Mouse (Mus musculus): Measurements from ENCODE around the gene Cox8b. TPM values are rescaled to one million over a fixed set of nuclear protein-coding genes. Genes with fewer than 3 reads are reported as not detected.

Gene Cox8b
- polyA plus RNA-seq, 1 experiment from 2014 or later = not detected

DNA sequence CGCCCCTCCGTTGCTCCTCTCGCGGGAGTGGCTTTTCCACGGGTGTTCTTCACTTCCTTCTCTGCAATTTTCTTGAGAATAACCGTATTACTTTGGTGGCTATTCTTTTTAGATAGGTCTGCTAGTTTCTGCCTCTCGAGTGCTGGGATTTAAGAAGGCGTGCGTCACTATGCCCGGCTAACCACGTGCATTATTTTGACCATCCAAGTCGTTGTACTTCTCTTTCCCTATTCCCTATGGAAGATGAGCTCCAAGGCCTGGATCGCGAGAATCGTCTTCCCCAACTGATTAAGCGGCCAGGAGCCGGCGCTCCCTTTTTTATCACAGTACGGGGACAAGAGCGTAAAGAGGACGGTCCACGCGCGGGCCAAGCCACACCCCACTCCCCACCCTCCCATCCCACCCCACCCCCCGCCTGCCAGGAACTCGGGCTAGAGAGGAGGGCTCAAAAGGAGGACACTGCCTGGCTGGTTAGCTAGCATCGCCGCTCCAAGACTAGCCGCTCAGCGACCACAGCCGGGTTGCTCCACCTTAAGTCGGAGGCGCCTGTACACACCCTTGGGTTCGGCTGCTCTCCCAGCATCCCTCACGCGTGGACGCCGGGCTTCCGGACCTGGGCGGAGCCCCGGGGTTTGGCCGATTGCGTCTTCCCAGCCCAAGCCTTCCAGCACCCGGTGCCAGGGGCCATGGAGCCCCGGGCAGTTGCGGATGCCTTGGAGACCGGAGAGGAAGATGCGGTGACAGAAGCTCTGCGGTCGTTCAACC, 43.3 kb downstream of the Cox8b start, which contains the start of gene Ric8a:
Ric8a (plus strand) TSS at position 173 of the 765 bp plus-strand sequence.
- H3K4me2 ChIP-seq = peak within 1 kb of the TSS; percentile 96
- H3K4me3 ChIP-seq = peak within 1 kb of the TSS; percentile 57
- peaks cover 42% of the 10 kb centered on the region for H3K4me1 ChIP-seq
- WGBS = under 1% methylated on average over 50 of the region's 50 CpGs
- ATAC-seq (replicated peaks) = peak; percentile 85
- H3K27ac ChIP-seq = peak within 1 kb of the TSS; percentile 82
- no peaks in the 10 kb centered on the region for H3K9me3 ChIP-seq
- H3K27me3 ChIP-seq (replicated peaks) = no peaks in the 10 kb centered on the region
- peaks cover 33% of the 10 kb centered on the region for H3K36me3 ChIP-seq (replicated peaks)
- peak within 1 kb of the TSS; percentile 62 for H3K9ac ChIP-seq

DNA sequence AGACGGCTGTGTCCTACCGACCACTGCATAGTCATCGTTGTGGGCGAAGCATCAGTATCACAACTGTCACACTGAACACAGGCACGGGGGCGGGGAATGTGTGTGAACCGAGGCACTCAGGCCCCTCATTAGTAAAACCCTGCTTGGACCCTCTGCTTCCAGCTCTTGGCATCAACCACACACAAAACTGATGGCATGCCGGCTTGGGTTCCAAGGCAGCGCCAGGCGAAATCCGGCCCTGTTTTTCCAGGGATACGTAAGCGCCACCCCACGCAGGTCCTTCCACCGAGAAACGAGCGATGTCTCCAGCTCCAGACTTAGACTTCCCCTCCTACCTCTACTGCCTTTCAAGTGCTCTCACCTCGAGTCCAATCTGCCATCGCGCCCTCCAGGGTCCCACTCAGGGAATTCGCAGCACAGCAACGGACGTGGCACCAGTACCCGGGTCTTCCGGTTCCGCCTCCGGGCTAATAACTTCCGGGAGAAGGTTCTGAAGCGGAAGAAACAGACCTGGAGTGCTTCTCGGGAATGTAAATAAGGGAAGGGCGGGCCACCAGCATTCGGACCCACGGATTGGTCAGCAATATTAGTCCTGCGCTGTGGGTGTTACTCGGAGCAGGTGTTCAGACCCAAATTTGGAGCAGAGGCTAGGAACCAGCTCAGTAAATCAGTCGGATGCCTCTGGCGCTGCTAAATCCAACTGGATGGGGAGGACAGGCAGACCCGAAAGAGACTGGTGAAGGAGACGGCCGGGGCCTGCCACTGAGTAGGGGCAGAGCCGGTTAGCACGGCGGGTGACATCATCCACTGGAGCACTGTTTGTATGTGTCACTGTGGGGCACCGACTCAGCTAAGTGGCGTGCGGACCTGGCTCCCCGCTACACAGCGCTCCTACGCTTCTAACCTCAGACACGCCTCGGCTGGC, 44.1 kb downstream of the Cox8b start, which contains the start of gene Gm45785:
Gm45785 (minus strand) TSS at position 472 of the 925 bp plus-strand sequence.
- Histone ChIP-seq H3K4me1 (peaks cover 42% of the 10 kb centered on the region), H3K4me2 (peak within 1 kb of the TSS; percentile 96), H3K27me3 (replicated peaks) (no peaks in the 10 kb centered on the region), H3K27ac (peak within 1 kb of the TSS; percentile 82), H3K9me3 (no peaks in the 10 kb centered on the region), H3K9ac (peak within 1 kb of the TSS; percentile 62), H3K4me3 (peak within 1 kb of the TSS; percentile 57), H3K36me3 (replicated peaks) (peaks cover 25% of the 10 kb centered on the region)
- peak; percentile 83 for ATAC-seq (replicated peaks)
- under 1% methylated on average over 51 of the region's 51 CpGs for WGBS

DNA sequence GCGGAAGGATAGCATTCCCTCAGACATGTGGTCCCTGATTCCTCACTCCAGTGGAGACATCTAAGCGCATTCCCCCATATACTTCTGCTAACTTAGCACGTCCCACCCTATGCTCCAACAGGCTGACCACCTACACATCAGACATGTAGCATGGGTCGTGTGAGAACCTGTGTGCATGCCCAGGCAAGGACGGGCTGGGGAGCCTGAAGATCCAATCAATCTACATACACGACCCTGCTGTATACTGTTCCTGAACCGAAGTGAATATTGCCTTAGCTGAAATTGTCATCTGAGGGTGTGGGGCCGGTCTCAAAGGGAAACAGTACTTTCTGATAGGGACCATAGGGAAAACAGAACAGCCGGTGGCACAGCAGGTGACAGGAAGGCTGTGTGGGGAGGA, 45.1 kb downstream of the Cox8b start:
- no peak for ATAC-seq (replicated peaks)
- peak overlapping the region; percentile 57 for H3K4me3 ChIP-seq
- H3K9ac ChIP-seq = peak overlapping the region; percentile 62; the same call in 1 of the 2 replicates
- H3K27me3 ChIP-seq (replicated peaks) = no peaks in the 10 kb centered on the region
- H3K36me3 ChIP-seq (replicated peaks) = peaks cover 17% of the 10 kb centered on the region
- H3K4me1 ChIP-seq = peaks cover 35% of the 10 kb centered on the region
- no peak overlapping the region for H3K27ac ChIP-seq
- H3K4me2 ChIP-seq = peak overlapping the region; percentile 96
- 77% methylated on average over 9 of the region's 9 CpGs for WGBS
- H3K9me3 ChIP-seq = no peaks in the 10 kb centered on the region

DNA sequence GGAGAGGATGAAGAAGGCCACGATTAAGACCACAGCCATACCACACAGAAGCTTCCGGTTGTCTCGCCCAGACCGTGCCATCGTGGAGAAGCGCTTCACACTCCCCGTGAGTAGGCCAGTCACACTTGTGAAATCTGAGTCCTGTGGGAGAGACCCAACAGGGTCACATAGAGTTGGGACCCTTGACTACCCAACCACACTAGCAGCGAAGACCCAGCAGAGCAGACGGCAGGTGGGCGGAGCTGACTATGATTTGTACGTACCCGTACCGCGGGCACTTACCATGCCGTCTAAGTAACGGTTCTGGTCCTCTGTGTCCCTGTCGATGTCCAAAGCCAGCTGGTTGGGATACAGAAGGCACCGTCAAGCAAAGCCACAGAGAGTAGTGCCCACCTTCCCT, 45.8 kb downstream of the Cox8b start:
- Histone ChIP-seq H3K27me3 (replicated peaks) (no peaks in the 10 kb centered on the region), H3K9ac (no peak overlapping the region), H3K27ac (no peak overlapping the region), H3K4me2 (no peak overlapping the region), H3K9me3 (no peaks in the 10 kb centered on the region), H3K36me3 (replicated peaks) (peaks cover 17% of the 10 kb centered on the region), H3K4me3 (no peak overlapping the region), H3K4me1 (peaks cover 29% of the 10 kb centered on the region)
- no peak for ATAC-seq (replicated peaks)
- 95% methylated on average over 18 of the region's 18 CpGs for WGBS

DNA sequence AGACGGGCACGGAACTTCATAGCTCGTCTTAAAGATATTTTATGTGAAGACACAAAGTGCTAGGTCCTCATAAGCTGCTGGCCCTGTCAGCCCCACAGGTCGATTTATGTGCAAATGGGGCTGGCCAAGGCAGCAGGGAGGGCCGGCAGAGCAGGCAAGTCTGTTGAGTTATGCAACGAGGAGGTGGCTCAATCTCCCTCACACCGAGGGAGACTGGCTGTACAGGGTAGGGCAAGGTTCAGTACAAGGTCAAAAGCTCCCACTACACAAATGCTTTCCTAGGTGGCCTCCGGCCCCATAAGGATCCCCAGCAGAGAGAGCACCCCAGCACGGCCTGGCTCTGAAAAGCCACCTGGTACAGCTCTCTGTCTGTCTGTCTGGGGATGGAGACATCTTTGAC, 46.9 kb downstream of the Cox8b start:
- no peak for ATAC-seq (replicated peaks)
- peaks cover 17% of the 10 kb centered on the region for H3K36me3 ChIP-seq (replicated peaks)
- WGBS = 87% methylated on average over 9 of the region's 9 CpGs
- H3K27ac ChIP-seq = no peak overlapping the region
- no peaks in the 10 kb centered on the region for H3K27me3 ChIP-seq (replicated peaks)
- H3K4me3 ChIP-seq = no peak overlapping the region
- no peak overlapping the region for H3K4me2 ChIP-seq
- no peak overlapping the region for H3K9ac ChIP-seq
- H3K9me3 ChIP-seq = no peaks in the 10 kb centered on the region
- peaks cover 18% of the 10 kb centered on the region for H3K4me1 ChIP-seq

DNA sequence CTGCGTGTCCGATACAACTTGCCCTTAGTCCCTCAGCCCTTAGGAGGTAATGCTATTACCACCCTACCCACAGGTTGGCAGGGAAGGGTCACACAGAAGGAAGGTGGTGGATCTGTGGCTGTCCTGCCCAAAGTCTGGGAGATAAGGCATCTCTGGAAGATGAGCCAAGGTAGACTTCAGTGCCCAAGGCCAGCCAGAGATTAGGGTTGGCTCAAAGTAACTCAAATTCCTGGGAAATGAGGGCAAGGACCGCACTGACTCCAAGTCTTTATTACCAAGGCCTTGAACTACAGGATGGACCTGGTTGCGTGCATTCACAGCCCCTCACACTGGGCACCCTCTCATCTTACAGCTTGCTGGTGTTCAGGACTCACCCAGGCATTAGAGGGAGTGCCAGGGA, 48.3 kb downstream of the Cox8b start:
- Histone ChIP-seq H3K9me3 (no peaks in the 10 kb centered on the region), H3K27ac (no peak overlapping the region), H3K9ac (no peak overlapping the region), H3K27me3 (replicated peaks) (no peaks in the 10 kb centered on the region), H3K4me1 (peaks cover 11% of the 10 kb centered on the region), H3K4me3 (no peak overlapping the region), H3K36me3 (replicated peaks) (peaks cover 17% of the 10 kb centered on the region), H3K4me2 (no peak overlapping the region)
- ATAC-seq (replicated peaks) = no peak
- 94% methylated on average over 4 of the region's 4 CpGs for WGBS

Other genes starting within 250 kb of the Cox8b start
- not detected in 2 replicates for gene Olfr539, start 240.5 kb downstream of the Cox8b start, polyA plus RNA-seq (2015; fragmentation: Nextera tagmentation; extraction: Ambion mirVana)
- gene Olfr45, start 218.5 kb downstream of the Cox8b start, polyA plus RNA-seq (2015; fragmentation: Nextera tagmentation; extraction: Ambion mirVana) = not detected in 2 replicates
- gene Olfr541, start 203.2 kb downstream of the Cox8b start, polyA plus RNA-seq (2015; fragmentation: Nextera tagmentation; extraction: Ambion mirVana) = not detected in 2 replicates
- not detected in 2 replicates for gene Cyp2e1, start 136.7 kb downstream of the Cox8b start, polyA plus RNA-seq (2015; fragmentation: Nextera tagmentation; extraction: Ambion mirVana)
- gene Syce1, start 112.6 kb downstream of the Cox8b start, polyA plus RNA-seq (2015; fragmentation: Nextera tagmentation; extraction: Ambion mirVana) = 0.45 and 0.55 TPM in 2 replicates
- gene Zfp941, start 78.3 kb downstream of the Cox8b start, polyA plus RNA-seq (2015; fragmentation: Nextera tagmentation; extraction: Ambion mirVana) = 34.1 and 36.5 TPM in 2 replicates
- 0.38 TPM in 1 of 2 replicates, not detected in the other for gene Urah, start 65.4 kb downstream of the Cox8b start, polyA plus RNA-seq (2015; fragmentation: Nextera tagmentation; extraction: Ambion mirVana)
- gene Scgb1c1, start 54.9 kb downstream of the Cox8b start, polyA plus RNA-seq (2015; fragmentation: Nextera tagmentation; extraction: Ambion mirVana) = not detected in 2 replicates
- not detected in 2 replicates for gene Odf3, start 52.6 kb downstream of the Cox8b start, polyA plus RNA-seq (2015; fragmentation: Nextera tagmentation; extraction: Ambion mirVana)
- gene Gm45785, start 44.1 kb downstream of the Cox8b start, polyA plus RNA-seq (2015; fragmentation: Nextera tagmentation; extraction: Ambion mirVana) = 0.23 and 0.36 TPM in 2 replicates
- gene Ric8a, start 43.5 kb downstream of the Cox8b start, polyA plus RNA-seq (2015; fragmentation: Nextera tagmentation; extraction: Ambion mirVana) = 110 and 111 TPM in 2 replicates
- 41.1 and 46.2 TPM in 2 replicates for gene Bet1l, start 42.9 kb downstream of the Cox8b start, polyA plus RNA-seq (2015; fragmentation: Nextera tagmentation; extraction: Ambion mirVana)
- 279 and 282 TPM in 2 replicates for gene Psmd13, start 18.5 kb downstream of the Cox8b start, polyA plus RNA-seq (2015; fragmentation: Nextera tagmentation; extraction: Ambion mirVana)
- 54.0 and 55.5 TPM in 2 replicates for gene Sirt3, start 18.1 kb downstream of the Cox8b start, polyA plus RNA-seq (2015; fragmentation: Nextera tagmentation; extraction: Ambion mirVana)
- gene Nlrp6, start 20.5 kb upstream of the Cox8b start, polyA plus RNA-seq (2015; fragmentation: Nextera tagmentation; extraction: Ambion mirVana) = 0.56 and 0.63 TPM in 2 replicates
- 6.2 and 8.4 TPM in 2 replicates for gene Pgghg, start 40.9 kb upstream of the Cox8b start, polyA plus RNA-seq (2015; fragmentation: Nextera tagmentation; extraction: Ambion mirVana)
- gene Ifitm5, start 49.8 kb upstream of the Cox8b start, polyA plus RNA-seq (2015; fragmentation: Nextera tagmentation; extraction: Ambion mirVana) = 0.65 and 1.1 TPM in 2 replicates
- gene Gm45717, start 55.5 kb upstream of the Cox8b start, polyA plus RNA-seq (2015; fragmentation: Nextera tagmentation; extraction: Ambion mirVana) = not detected in 2 replicates
- gene Ifitm2, start 55.5 kb upstream of the Cox8b start, polyA plus RNA-seq (2015; fragmentation: Nextera tagmentation; extraction: Ambion mirVana) = 135 and 145 TPM in 2 replicates
- gene Ifitm1, start 66.8 kb upstream of the Cox8b start, polyA plus RNA-seq (2015; fragmentation: Nextera tagmentation; extraction: Ambion mirVana) = 14.9 and 18.8 TPM in 2 replicates
- gene Ifitm3, start 110.3 kb upstream of the Cox8b start, polyA plus RNA-seq (2015; fragmentation: Nextera tagmentation; extraction: Ambion mirVana) = 40.9 and 59.9 TPM in 2 replicates
- gene Ifitm6, start 117.5 kb upstream of the Cox8b start, polyA plus RNA-seq (2015; fragmentation: Nextera tagmentation; extraction: Ambion mirVana) = 0.99 and 1.4 TPM in 2 replicates
- gene Gm17387, start 128.7 kb upstream of the Cox8b start, polyA plus RNA-seq (2015; fragmentation: Nextera tagmentation; extraction: Ambion mirVana) = not detected in 2 replicates
- gene B4galnt4, start 160.7 kb upstream of the Cox8b start, polyA plus RNA-seq (2015; fragmentation: Nextera tagmentation; extraction: Ambion mirVana) = 59.2 and 64.1 TPM in 2 replicates
- 0.84 TPM in 1 of 2 replicates, not detected in the other for gene Pkp3, start 177.8 kb upstream of the Cox8b start, polyA plus RNA-seq (2015; fragmentation: Nextera tagmentation; extraction: Ambion mirVana)
- 2.3 and 2.7 TPM in 2 replicates for gene Sigirr, start 200.1 kb upstream of the Cox8b start, polyA plus RNA-seq (2015; fragmentation: Nextera tagmentation; extraction: Ambion mirVana)
- gene Ano9, start 217.4 kb upstream of the Cox8b start, polyA plus RNA-seq (2015; fragmentation: Nextera tagmentation; extraction: Ambion mirVana) = 0.36 and 0.42 TPM in 2 replicates
- 83.3 and 86.2 TPM in 2 replicates for gene Ptdss2, start 221.9 kb upstream of the Cox8b start, polyA plus RNA-seq (2015; fragmentation: Nextera tagmentation; extraction: Ambion mirVana)

All from midbrain, embryonic 15.5 days (tissue).